Mouse (Mus musculus): ENCODE measurements around the gene Hyal2.
A peak's percentile ranks its signal among the peaks of the same experiment; 100 is the strongest.
"Not testable (repeated sequence)": the region's sequence is repeated elsewhere in the genome, so short reads cannot be mapped to it uniquely, and the experiment has no call there.

Hyal2 gene

DNA sequence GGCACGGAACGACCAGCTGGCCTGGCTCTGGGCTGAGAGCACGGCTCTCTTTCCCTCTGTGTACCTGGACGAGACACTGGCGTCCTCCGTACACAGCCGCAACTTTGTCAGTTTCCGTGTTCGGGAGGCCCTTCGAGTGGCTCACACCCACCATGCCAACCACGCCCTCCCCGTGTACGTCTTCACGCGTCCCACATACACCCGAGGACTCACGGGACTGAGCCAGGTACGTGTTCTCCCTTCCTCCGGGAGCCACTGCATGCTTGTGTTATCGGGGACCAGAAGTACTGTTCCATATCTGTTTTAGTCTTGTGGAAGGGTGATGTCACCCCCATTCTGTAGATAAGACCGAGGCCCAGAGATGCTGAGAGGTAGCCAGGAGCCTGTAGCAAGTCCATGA, 3.1 kb downstream of the Hyal2 start:
- DNase-seq, result no peak

DNA sequence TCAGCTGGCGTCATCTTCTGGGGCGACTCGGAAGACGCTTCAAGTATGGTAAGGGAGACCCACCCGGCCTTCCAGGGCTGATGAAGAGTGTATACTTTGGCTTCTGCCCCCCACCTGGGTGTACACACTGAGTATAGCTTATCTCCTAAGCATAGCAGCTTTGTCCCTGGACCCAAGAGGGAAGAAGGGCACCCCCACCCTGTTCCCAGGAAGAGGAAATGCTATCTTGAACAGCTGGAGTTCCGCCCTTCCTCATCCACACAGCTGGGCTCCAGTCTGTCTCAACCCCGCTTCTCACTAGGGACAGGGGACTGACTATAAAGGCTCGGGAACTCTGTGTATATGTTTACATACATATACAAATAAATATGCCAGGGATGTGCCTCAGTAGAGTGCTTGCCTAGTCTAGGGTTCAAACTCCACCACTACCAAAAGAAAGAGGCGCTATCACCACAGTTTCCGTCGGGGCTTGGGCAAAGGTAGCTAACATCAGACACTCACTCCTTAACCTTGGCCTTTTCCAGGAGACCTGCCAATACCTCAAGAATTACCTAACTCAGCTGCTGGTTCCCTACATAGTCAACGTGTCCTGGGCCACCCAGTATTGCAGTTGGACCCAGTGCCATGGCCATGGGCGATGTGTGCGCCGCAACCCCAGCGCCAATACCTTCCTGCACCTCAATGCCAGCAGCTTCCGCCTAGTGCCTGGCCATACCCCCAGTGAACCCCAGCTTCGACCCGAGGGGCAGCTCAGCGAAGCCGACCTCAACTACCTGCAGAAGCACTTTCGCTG, 4.0 kb downstream of the Hyal2 start:
- no peak for DNase-seq

DNA sequence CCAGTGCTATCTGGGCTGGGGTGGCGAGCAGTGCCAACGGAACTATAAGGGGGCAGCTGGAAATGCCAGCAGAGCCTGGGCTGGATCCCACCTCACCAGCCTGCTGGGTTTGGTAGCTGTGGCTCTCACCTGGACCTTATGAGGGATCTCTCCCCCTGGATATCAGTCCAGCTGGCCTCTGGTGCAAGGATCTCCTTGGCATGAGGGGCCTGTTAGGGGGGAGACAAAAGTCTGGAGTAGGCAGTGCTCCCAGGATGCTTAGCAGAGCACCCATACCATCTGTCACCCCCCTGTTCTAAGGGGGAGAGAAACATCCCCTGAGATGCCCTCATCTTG, 4.5 kb downstream of the Hyal2 start:
- DNase-seq, result no peak

DNA sequence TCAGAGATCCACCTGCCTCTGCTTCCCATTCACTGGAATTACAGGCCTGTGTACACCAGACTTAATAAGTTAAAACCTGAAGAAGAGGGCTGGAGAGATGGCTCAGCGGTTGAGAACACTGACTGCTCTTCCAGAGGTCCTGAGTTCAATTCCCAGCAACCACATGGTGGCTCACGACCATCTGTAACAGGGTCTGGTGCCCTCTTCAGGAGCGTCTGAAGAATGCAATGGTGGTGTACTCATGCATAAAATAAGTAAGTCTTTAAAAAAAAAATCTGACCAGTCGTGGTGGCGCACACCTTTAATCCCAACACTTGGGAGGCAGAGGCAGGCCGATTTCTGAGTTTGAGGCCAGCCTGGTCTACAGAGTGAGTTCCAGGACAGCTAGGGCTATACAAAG, 6.0 kb downstream of the Hyal2 start:
- DNase-seq, result not testable (repeated sequence)

DNA sequence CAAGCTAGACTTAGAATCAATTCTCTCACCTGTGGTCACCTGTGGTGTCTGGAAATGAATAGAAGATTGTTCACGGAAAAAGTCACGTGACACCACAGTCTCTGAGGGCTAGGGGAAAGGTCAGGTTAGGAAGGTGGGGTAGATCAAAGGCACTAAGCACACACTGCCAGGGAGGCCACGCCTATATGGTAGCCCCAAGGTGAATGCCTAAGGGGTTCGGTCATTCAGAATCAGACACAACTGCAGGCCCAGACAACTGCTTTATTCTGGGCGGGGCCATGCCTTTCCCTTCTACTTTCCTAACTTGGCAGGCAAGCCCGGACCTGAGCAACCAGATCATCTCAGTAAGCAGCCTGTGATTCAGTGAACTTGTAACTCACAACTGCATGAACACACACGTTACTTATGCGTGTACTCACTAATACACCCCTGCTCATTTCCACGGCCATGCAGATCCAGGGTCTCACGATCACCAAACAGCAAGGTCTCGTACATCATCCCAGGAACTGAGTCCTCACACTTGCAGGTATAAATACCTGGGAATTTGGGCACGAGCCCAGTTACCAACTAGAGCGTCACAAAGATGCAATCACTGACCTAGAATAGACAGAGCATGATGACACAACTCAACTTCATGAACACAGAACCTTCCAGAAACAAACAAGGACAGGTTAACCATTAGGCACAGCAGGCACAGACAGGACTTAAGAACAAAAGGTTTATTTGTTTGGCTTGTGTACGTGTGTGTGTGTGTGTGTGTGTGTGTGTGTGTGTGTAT, 8.0 kb downstream of the Hyal2 start:
- no peak for DNase-seq

DNA sequence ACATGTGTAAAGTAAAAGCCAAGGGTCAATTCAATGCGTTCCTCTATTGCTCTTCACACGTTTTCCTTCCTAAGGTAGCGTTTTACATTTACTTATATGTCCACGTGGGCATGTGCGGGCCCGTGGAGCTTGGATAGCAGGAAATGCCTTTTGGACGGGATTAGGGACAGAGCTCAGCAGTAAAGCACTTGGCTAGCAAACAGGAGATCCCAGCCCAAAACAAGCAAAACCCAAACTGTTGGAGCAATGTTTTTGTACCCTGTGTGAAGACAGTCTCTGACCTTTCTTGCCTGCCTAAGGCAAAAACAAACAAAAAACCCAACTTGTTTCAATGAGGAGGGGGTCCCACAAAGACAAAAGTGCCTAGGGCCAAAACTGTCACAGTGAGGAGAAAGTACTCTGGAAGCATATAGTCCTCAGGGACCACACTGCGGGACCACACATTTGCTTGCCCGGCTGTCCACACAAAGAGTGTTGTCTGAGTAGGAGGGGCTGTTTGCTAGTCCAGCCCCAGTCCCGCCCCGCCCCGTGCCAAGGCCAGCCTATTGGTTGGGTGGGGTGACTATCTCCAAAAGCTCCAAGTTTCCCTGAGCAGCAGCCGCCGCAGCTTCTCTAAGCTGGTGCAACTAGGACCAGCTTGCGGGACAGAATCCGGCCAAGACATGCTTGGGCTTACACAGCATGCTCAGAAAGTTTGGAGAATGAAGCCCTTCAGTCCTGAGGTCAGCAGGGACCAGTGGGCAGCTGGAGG, 8.8 kb downstream of the Hyal2 start, which contains the start of gene Hyal1:
TSS of gene Hyal1 (plus strand) at position 571 of the 751 bp plus-strand sequence.
- DNase-seq, result no peak

DNA sequence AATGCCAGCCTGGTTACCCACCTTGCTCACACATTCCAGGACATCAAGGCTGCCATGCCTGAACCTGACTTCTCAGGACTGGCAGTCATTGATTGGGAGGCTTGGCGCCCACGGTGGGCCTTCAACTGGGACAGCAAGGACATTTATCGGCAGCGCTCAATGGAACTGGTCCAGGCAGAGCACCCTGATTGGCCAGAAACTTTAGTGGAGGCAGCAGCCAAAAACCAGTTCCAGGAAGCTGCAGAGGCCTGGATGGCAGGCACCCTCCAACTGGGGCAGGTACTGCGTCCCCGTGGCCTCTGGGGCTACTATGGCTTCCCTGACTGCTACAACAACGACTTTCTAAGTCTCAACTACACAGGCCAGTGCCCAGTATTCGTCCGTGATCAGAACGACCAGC, 10.1 kb downstream of the Hyal2 start:
- no peak for DNase-seq

DNA sequence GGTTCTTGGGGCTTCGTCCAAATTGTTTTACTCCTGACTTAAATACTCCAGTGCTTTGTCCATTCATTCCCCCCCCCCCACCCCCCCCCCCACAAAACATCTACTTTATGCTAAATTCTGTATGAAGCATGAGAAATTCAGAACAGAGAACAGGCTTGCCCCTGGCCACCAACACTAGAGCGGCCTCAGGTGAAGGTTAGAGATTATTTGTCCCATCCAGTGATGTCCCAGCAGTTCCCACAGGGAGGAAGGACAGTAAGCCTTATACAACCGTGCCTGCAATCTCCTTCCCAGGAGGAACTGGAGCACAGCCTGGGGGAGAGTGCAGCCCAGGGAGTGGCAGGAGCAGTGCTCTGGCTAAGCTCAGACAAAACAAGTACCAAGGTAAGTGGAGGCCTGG, 10.8 kb downstream of the Hyal2 start, which contains the start of gene Naa80:
TSS of gene Naa80 (plus strand) at position 301 of the 400 bp plus-strand sequence.
- DNase-seq, result no peak

DNA sequence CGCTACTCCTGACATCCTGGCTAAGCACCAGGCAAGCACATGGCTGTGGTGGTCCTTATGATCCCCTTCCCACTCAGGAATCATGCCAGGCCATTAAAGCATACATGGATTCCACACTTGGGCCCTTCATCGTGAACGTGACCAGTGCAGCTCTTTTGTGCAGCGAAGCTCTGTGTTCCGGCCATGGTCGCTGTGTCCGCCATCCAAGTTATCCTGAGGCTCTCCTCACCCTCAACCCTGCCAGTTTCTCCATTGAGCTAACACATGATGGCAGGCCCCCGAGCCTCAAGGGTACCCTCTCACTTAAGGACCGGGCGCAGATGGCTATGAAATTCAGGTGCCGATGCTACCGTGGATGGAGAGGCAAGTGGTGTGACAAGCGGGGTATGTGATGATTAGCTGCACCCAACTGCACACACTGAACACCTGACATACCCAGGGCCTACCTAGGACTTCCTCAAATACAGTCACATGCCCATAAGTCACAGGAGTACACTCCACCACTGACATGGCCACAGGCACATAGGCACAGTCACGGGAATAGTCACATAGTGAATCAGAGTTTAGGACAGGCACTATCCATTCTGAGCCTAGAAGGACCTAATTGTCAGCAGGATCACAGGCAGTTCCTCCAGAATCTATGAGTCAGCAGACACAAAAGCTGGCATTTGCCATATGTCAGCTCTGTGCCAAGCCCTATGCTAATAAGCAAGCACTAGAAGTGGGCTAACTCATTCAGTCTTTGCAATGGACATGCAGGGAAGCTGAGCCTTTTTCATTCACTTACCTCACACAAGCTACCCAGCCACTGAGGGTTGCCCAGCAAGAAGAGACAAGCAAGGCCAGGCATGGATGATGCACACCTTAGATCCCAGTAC, 11.5 kb downstream of the Hyal2 start:
- DNase-seq, result peak; percentile 78

DNA sequence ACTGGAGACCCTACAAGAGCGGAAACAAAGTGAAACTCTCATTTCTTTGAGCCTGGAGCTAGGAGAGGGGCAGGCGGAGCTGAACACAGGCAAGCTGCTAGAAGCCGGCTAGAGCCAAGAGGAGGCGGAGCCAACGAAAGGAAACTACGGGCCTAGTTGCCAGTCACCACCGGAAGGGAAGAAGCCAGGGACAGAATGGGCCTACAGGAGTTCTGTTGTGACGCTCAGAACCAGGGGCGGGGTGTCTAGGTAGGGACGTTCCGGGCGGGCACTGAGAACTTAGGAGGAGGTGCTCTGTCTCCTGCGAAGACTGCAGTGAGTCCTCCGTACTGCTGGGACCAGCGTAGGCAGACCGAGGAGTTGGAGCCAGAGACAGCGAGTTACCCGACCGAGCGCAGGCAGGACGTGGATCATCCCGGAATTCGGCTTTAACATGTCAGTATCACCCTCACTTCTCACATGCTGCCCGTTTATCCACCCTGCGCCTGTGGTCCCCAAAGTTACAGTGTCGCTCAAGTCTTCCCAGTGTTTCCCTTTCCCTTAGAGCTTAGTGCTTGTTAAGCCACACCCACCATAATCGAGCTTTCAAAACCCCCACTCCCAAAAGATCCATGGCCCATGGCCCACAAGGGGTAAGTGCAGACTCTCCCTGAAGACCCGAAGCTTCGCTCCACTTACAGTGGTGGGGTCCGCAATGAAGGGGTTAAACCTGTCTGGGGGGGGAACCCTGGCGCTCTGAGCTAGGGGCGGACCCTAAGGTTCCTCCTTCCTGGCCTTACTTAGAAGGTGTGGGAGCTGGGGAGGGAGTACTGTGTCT, 13.0 kb downstream of the Hyal2 start, which contains the start of gene Hyal3:
TSS of gene Hyal3 (plus strand) at position 318 of the 817 bp plus-strand sequence.
- DNase-seq, result peak; percentile 91

DNA sequence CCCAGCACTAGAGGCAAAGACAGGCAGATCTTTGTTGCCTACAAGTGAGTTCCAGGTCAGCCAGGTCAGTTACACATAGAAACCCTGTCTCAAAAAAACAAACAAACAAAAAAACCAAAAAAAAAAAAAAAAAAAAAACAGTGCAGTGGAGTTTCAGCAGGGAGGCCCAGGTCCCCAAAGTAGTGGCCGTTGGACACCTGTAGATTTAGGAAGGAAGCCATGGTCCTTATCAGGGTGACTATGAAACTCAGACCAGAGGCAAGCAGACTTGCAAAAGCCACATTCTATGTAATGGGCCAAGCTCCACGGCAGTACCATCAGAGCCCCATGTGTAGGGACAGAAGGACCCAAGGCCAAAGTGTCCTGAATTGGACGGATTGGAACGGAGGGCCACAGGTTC, 13.8 kb downstream of the Hyal2 start:
- DNase-seq, result no peak

DNA sequence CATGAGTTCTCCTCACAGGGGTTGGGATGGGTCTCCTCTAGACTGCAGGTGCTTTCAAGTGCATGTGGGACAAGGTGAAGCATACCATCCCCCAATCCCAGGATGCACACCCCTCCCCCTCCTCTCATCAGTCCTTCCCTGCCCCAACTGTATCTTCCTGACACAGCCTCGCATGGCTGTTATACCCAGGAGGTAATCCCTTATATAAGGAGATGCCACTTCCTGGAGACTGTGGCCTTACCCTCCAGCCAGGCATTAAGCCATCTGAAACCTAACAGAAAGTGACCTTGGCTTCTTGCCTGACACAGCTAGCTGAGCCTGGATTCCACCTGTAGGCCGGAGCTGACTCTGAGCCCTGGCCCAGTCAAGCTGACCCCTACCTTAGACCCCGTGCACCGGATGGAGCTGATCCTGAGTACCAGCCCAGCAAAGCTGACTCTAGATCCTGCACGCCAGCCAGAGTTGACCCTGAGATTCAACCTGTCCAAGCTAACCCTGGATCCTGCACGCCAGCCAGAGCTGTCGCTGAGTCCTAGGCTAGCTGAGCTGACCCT, 14.8 kb downstream of the Hyal2 start:
- DNase-seq, result no peak

DNA sequence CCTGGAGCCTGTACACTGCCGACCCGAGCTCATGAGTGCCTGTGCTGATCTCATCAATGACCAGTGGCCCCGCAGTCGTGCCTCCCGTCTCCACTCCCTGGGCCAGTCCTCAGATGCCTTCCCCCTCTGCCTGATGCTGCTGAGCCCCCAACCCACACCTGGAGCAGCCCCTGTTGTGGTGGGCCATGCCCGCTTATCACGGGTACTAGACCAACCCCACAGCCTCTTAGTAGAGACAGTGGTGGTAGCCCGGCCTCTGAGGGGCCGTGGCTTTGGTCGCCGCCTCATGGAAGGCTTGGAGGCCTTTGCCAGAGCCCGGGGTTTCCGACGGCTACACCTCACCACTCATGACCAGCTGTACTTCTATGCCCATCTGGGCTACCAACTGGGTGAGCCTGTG, 15.4 kb downstream of the Hyal2 start:
- no peak for DNase-seq

DNA sequence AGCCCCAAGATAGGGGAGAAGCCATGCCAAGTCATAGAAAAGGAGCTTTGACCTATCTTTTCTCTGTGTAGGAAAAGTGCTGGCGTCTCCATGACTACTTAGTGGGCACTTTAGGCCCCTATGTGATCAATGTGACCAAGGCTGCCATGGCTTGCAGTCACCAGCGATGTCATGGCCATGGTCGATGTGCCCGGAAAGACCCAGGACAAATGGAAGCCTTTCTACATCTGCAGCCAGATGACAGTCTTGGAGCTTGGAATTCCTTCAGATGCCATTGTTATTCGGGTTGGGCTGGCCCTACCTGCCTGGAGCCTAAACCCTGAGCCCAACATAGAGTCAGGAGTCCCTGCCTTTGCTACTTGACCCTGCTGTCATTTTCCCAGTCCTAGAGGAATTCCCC, 18.8 kb downstream of the Hyal2 start:
- DNase-seq, result no peak

DNA sequence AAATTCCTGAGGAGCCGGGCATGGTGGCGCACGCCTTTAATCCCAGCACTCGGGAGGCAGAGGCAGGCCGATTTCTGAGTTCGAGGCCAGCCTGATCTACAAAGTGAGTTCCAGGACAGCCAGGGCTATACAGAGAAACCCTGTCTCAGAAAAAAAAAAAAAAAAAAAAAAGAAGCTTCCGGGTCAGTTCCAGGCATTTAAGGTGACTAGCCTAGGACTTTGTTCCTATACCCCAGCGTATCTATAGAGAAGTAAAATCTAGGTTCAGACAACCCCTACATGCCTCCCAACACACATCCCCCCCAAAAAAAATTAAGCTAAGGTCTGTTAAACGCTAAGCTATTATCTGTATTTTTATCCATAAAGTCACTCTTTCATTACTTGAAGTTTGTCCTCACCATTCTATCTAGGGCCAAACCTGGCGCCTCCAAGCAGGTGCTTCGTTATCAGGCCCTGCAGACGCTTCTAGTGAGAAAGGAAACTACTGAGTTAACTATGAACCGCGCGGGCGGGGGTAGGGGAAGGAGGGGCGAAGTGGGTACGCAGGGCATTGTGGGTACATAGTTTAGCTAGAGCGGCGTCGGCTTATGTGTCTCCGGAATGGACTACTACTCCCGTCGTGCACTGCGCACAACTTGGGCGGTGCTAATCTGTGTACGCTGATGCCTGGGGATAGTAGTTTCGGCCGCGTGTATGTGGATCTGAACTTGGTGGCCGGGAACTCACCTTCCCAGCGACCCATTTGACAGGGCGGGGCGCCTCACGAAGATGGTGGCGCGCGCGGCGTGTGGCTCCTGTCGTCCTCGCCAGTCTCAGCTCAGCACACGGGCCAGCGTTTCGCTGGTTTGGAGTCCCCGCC, 19.5 kb downstream of the Hyal2 start, which contains the start of gene Ifrd2:
TSS of gene Ifrd2 (plus strand) at position 669 of the 859 bp plus-strand sequence.
- peak; percentile 99 for DNase-seq

DNA sequence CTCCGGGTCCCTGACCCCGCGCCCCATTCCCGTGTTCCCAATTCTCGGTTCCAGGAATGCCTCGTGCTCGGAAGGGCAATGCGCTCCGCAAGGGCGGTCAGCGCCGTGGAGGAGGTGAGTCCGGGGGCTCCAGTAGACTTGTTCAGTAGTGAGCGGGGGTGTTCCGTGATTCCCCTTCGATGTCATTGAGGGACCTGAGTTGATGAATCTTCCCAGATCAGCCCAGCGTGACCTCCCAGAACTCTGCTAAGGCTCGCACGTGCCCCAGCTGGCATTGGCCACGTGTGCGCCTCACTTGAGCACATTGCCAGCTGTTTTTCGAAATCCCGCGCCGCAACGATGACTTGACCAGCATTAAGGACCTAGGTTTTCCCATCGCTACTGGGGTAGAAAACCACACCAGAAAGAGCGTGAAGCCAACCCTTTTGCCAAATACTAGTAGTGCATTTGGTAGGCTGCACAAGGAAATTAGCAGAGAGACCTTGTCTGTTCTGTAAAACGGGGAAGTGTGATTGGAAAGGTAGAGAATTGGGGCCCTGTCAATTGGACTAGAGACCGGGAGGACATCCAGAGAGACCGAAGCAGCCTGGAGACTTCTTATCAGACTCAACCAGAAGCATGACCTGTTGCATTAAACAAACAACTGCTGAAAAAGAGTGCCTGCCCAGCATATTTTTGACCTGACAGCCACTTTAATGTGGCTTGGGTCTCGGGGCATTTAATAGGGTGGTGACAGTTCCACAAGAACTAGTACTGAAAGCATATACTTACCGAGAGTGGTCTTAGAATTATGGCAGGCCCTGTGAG, 20.3 kb downstream of the Hyal2 start:
- no peak for DNase-seq

DNA sequence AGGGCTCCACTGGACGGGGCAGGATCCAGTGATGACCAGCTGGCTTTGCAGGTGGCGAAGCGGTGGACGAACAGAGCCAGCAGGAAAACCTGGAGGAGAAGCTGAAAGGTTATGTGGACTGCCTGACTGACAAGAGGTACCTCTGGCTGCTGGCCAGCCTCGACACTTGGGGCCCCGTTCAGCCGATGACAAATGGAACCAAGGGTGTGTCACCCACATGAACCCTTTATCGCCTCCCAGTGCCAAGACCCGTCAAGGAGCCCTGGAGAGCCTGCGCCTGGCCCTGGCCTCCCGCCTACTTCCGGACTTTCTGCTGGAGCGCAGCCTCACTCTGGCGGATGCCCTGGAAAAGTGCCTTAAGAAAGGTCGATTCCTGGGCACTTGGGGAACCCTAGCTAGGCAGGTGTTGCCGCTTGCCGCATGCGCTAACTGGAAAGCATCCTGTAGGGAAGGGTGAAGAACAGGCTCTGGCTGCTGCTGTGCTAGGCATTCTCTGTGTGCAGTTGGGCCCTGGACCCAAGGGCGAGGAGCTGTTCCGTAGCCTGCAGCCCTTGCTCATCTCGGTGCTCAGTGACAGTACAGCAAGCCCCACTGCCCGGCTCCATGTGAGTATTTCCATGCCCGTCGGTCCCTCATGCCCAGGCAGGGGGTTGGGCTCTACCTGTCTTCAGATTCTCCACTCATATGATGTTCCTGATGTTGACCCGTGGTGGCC, 22.5 kb downstream of the Hyal2 start:
- no peak for DNase-seq

DNA sequence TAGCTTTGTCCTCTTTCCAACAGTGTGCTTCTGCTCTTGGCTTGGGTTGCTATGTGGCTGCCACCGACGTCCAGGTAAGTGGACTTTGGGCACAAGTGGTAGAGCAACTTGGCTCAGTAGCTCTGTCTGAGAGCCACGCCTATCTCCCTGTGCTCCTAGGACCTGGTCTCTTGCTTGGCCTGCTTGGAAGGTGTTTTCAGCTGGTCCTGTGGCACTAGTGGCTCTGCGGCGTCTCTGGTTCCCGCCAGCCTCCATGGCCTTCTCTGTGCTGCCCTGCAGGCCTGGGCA, 23.0 kb downstream of the Hyal2 start:
- DNase-seq, result no peak

Data from cerebellum, adult 9-10 months (tissue).